Mouse (Mus musculus): ENCODE measurements around the gene Zfp12. TPM values are rescaled to one million over a fixed set of nuclear protein-coding genes. Genes with fewer than 3 reads are reported as not detected.

Zfp12 gene
- total and polyA plus RNA-seq, 3 experiments = 12.8 to 18.8 (median 13.1) TPM

DNA sequence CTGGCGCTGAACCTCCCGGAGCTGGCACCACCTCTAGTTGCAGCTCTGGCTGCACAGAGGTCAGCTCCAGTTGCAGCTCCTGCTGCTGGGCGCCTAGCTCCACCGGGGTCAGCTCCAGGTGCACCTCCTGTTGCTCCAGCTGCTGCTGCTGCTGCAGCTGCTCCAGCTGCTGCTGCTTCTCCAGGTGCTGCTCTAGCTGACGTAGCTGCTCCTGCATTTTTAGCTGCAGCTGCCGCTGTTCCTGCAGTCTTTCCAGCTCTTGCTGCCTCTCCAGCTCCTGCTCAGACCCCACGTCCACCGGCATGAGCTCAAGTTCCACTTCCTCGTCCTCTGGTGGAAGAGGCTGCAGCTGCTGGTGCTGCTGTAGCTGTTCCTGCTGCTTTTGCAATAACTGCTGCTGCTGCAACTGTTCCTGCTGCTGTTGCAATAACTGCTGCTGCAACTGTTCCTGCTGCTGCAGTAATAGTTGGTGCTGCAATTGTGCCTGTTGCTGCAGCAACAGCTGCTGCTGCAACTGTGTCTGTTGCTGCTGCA, 53.5 kb downstream of the Zfp12 start (continued):
- no peak for TF ChIP-seq GABPA (IDR thresholded peaks at IDR 0.05; ENCODE audit: insufficient replicate concordance, low read depth, low read length)
- TF ChIP-seq POLR2AphosphoS2 (IDR thresholded peaks at IDR 0.05; ENCODE audit: low read depth, low read length) = no peak

DNA sequence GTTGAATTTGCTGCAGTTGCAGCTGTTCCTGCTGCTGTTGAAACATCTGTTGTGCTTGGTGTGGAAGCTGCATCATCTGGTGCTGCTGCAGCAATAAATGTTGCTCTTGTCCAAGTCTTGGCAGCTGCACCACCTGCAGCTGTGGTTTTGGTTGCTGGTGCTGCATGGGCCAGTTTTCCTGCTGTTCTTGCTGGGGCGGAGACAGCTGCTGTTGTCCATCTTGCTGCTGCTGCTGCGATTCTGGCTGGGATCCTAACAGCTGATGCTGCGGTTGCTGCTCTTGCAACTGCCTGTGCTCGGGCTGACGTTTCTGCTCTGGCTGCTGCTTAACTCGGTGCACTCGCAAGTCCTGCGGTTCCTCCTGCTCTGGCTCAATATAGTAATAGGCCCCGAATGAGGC, 54.3 kb downstream of the Zfp12 start:
- no peak for TF ChIP-seq MAX (IDR thresholded peaks at IDR 0.05; ENCODE audit: low read length)
- TF ChIP-seq JUND (conservative IDR thresholded peaks at IDR 0.05; ENCODE audit: low read depth, low read length) = no peak
- no peak for TF ChIP-seq RCOR1 (conservative IDR thresholded peaks at IDR 0.05; ENCODE audit: low read depth, low read length)
- no peak for TF ChIP-seq CTCF (conservative IDR thresholded peaks at IDR 0.05 in 1 of 2, IDR thresholded peaks at IDR 0.05 in 1 of 2; ENCODE audit: low read depth in 2 of 2, low read length in 2 of 2)
- TF ChIP-seq USF2 (conservative IDR thresholded peaks at IDR 0.05; ENCODE audit: low read depth, low read length) = no peak
- no peak for TF ChIP-seq MEF2A (IDR thresholded peaks at IDR 0.05; ENCODE audit: borderline replicate concordance, low read depth, low read length)
- TF ChIP-seq NRF1 (IDR thresholded peaks at IDR 0.05; ENCODE audit: low read depth, low read length) = no peak
- TF ChIP-seq POLR2AphosphoS2 (IDR thresholded peaks at IDR 0.05; ENCODE audit: low read depth, low read length) = no peak
- no peak for TF ChIP-seq NELFE (IDR thresholded peaks at IDR 0.05; ENCODE audit: low read depth, low read length)
- TF ChIP-seq USF1 (IDR thresholded peaks at IDR 0.05; ENCODE audit: low read depth, low read length) = no peak
- Histone ChIP-seq H3K4me1 (ENCODE audit: control insufficient read depth in 1 of 2, insufficient read depth in 2 of 2) (no peaks in the 10 kb centered on the region), H3K27ac (ENCODE audit: insufficient read depth, low read depth) (no peak overlapping the region), H3K27me3 (replicated peaks) (no peaks in the 10 kb centered on the region), H3K9ac (ENCODE audit: insufficient read depth, low read depth) (no peak overlapping the region), H3K79me2 (replicated peaks; ENCODE audit: control insufficient read depth, extremely low read depth, insufficient read depth, poor library complexity, severe bottlenecking) (no peaks in the 10 kb centered on the region), H3K4me3 (replicated peaks in 1 of 3; ENCODE audit: low read depth in 2 of 3, low read length in 2 of 3, poor library complexity in 1 of 3) (no peak overlapping the region), H3K4me2 (ENCODE audit: insufficient read depth, low read depth, poor library complexity, severe bottlenecking) (no peak overlapping the region), H3K9me3 (replicated peaks; ENCODE audit: low read length) (peaks cover 3% of the 10 kb centered on the region), H3K36me3 (replicated peaks in 1 of 2; ENCODE audit: control insufficient read depth in 1 of 2, insufficient read depth in 1 of 2, low read length in 1 of 2) (peaks cover 0 to 30% of the 10 kb centered on the region in 2 experiments)
- in situ Hi-C loops (cut with MboI; ENCODE audit: low pct_ligation_motif_present, low pct_unique_long_range_greater_than_20kb, low sequenced_read_pairs) (loop anchor here (25.0 kb wide), 1 partner anchor 352 kb away; no protein-coding TSS in a partner anchor), dilution Hi-C loops (cut with MboI; ENCODE audit: extremely low pct_ligation_motif_present, extremely low pct_unique_long_range_greater_than_20kb, low sequenced_read_pairs) (no loop called here)
- DNase-seq (ENCODE audit: extremely low read depth) = no peak

DNA sequence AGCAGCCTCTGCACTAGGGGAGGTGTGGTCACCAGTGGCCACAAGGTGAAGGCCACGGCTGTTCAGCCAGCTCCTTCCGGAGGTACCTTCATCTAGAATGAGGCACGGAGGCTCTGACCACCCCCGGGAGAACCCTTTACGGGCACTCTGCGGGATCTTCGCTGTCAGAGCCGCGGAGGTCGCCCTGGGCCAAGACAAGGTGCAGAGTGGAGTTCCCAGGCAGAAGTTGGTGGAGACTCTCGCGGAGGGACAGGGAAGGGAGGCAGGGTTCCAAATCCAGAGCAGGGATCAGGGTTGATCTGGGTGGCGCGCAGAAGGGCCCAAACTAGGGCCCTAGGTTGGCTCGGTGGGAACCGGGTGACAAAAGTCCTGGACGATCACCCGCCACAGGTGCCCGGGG, 57.9 kb downstream of the Zfp12 start:
- no peaks in the 10 kb centered on the region; a peak in 1 of 4 replicates for H3K4me1 ChIP-seq (ENCODE audit: control insufficient read depth in 1 of 2, insufficient read depth in 2 of 2)
- no peak overlapping the region for H3K27ac ChIP-seq (ENCODE audit: insufficient read depth, low read depth)
- TF ChIP-seq ZMIZ1 (IDR thresholded peaks at IDR 0.05; ENCODE audit: low read depth, low read length) (no peak), SIN3A (IDR thresholded peaks at IDR 0.05; ENCODE audit: low read length) (no peak), POLR2AphosphoS2 (IDR thresholded peaks at IDR 0.05; ENCODE audit: low read depth, low read length) (no peak), TBP (conservative IDR thresholded peaks at IDR 0.05; ENCODE audit: low read depth, low read length) (no peak), ZNF384 (IDR thresholded peaks at IDR 0.05; ENCODE audit: low read depth, low read length) (no peak), ELF1 (IDR thresholded peaks at IDR 0.05; ENCODE audit: low read depth, low read length) (no peak), HCFC1 (IDR thresholded peaks at IDR 0.05; ENCODE audit: low read depth, low read length) (no peak), CHD2 (IDR thresholded peaks at IDR 0.05; ENCODE audit: low read length) (no peak), MAX (IDR thresholded peaks at IDR 0.05; ENCODE audit: low read length) (no peak), UBTF (IDR thresholded peaks at IDR 0.05; ENCODE audit: low read depth, low read length) (no peak), SMC3 (IDR thresholded peaks at IDR 0.05; ENCODE audit: low read depth, low read length) (no peak), GABPA (IDR thresholded peaks at IDR 0.05; ENCODE audit: insufficient replicate concordance, low read depth, low read length) (no peak)
- no peak overlapping the region for H3K4me2 ChIP-seq (ENCODE audit: insufficient read depth, low read depth, poor library complexity, severe bottlenecking)
- peaks cover 7% of the 10 kb centered on the region for H3K9me3 ChIP-seq (replicated peaks; ENCODE audit: low read length)
- no peak overlapping the region for H3K9ac ChIP-seq (ENCODE audit: insufficient read depth, low read depth)
- H3K4me3 ChIP-seq (replicated peaks in 1 of 3; ENCODE audit: low read depth in 2 of 3, low read length in 2 of 3, poor library complexity in 1 of 3) = no peak overlapping the region
- dilution Hi-C loops (cut with MboI; ENCODE audit: extremely low pct_ligation_motif_present, extremely low pct_unique_long_range_greater_than_20kb, low sequenced_read_pairs) (no loop called here), in situ Hi-C loops (cut with MboI; ENCODE audit: low pct_ligation_motif_present, low pct_unique_long_range_greater_than_20kb, low sequenced_read_pairs) (loop anchor here (25.0 kb wide), 1 partner anchor 356 kb away; no protein-coding TSS in a partner anchor)
- peaks cover 0 to 54% of the 10 kb centered on the region in 2 experiments for H3K36me3 ChIP-seq (replicated peaks in 1 of 2; ENCODE audit: control insufficient read depth in 1 of 2, insufficient read depth in 1 of 2, low read length in 1 of 2)
- no peaks in the 10 kb centered on the region for H3K79me2 ChIP-seq (replicated peaks; ENCODE audit: control insufficient read depth, extremely low read depth, insufficient read depth, poor library complexity, severe bottlenecking)
- no peak for DNase-seq (ENCODE audit: extremely low read depth)
- H3K27me3 ChIP-seq (replicated peaks) = no peaks in the 10 kb centered on the region
